Mouse (Mus musculus): ENCODE measurements around the gene Trmt2b.
"Not testable (repeated sequence)": the region's sequence is repeated elsewhere in the genome, so short reads cannot be mapped to it uniquely, and the experiment has no call there.

The Trmt2b gene

GRCm38 (mm10) chrX:134220618-134221017 lies 56.2 kb downstream of the Trmt2b start:
- DNase-seq (ENCODE audit: low read depth, low spot score) = no peak

- no peak for DNase-seq (ENCODE audit: low read depth, low spot score)
These were observed 58.6 kb downstream of the Trmt2b start for GRCm38 (mm10) chrX:134218161-134218560.

DNA sequence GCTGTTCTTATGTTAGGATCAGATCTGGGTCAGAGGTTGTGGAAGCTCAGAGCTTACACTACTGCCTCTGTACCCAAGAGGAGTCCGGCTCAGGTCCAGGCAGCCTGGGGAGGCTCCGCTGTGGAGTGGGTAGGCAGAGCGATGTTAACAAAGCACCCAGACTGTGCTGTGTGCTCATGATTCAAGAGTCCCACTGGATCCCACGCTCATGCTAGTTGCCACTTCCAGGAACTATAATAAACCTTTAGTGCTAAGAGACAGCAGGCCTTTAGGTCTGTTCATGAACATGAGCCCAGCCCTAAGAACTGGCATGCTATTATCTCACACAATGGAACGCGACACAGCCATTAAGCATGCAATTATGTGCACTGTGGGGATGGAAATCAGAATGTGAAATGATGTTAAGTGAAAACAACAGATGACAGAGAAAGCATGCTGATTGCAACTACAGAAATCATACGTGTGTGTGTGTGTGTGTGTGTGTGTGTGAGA lies 65.6 kb downstream of the Trmt2b start:
- peak; percentile 22 for DNase-seq (ENCODE audit: low read depth, low spot score)

DNA sequence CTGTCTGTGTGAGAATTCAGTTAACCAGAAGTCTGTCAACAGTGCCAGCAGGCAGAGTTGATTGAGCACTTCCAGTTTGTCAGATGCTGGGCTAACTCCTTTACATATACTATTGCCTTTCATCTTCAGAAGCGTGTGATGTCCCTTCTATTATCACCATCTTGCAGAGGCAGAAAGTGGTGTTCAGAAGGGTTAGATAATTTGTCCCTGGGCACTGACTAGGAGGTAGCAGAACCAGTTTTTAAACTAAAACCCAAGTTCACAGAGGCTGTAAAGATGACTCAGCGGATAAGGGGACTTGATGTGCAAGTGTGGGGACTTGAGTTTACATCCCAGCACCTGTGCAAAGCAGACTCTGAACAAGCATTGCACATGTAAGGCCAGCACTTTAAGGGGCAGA lies 68.3 kb downstream of the Trmt2b start:
- DNase-seq (ENCODE audit: low read depth, low spot score) = no peak

- DNase-seq (ENCODE audit: low read depth, low spot score) = not testable (repeated sequence)
These were observed 89.6 kb downstream of the Trmt2b start, which contains the start of gene Arl13a for GRCm38 (mm10) chrX:134187201-134187600. TSS of gene Arl13a (plus strand) at chrX:134187501.

- no peak for DNase-seq (ENCODE audit: low read depth, low spot score)
These were observed 102.1 kb downstream of the Trmt2b start for GRCm38 (mm10) chrX:134174699-134175098.
